Mouse (Mus musculus): ENCODE results near the gene Psg21. TPM values are rescaled to one million over a fixed set of nuclear protein-coding genes. Genes with fewer than 3 reads are reported as not detected.
"Not testable (repeated sequence)": the region's sequence is repeated elsewhere in the genome, so short reads cannot be mapped to it uniquely, and the experiment has no call there.

Psg21 gene
- not detected in 2 replicates for polyA plus RNA-seq (2015; fragmentation: Nextera tagmentation; extraction: Ambion mirVana)

DNA sequence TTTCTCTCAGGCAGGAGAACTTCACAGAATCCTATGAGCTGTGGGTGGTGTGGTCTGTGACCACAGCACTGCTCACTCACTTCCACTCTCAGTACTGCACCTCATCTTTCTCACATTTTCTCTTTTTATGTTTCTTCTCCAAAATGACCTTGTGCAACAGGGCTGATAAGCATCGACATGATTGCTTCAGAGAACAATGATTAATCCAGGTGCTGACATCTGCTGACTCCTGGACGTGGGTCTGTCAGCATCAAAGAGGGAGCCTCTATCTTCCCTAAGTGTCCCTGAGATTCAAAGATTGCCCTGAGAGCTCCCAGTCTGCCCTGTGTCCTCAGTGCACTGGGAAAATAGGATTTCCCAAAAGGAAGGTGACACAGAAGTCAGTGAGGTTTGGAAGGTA, at the start of gene Psg21:
Gene Psg21 (minus strand): TSS at position 101 of the 400 bp plus-strand sequence.
- WGBS: 77% methylated on average over 2 of the region's 2 CpGs
- not testable (repeated sequence) for H3K27ac ChIP-seq (replicated peaks)

DNA sequence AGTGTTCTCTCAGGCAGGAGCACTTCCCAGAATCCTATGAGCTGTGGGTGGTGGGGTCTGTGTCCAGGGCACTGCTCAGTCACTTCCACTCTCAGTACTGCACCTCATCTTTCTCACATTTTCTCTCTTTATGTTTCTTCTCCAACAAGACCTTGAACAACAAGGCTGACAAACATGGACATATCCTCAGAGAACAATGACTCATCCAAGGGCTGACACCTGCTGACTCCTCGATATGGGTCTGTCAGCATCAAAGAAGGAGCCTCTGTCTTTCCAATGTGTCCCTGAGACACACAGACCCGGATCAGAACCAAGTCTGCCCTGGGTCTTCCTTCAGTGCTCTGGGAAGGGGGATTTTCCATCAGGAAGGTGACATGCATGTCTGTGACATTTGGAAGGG, 29.6 kb upstream of the Psg21 start, which contains the start of gene Psg20:
Gene Psg20 (minus strand): TSS at position 101 of the 400 bp plus-strand sequence.
- no peak within 1 kb of the TSS for H3K4me3 ChIP-seq
- no peaks in the 10 kb centered on the region for H3K36me3 ChIP-seq
- H3K4me2 ChIP-seq: no peak within 1 kb of the TSS
- no peak within 1 kb of the TSS for H3K27ac ChIP-seq (replicated peaks)
- no peak for ATAC-seq (ENCODE audit: low read depth)
- H3K9ac ChIP-seq: no peak within 1 kb of the TSS
- no peaks in the 10 kb centered on the region for H3K27me3 ChIP-seq
- H3K4me1 ChIP-seq (replicated peaks): no peaks in the 10 kb centered on the region
- no peaks in the 10 kb centered on the region for H3K9me3 ChIP-seq
- 77% methylated on average over 2 of the region's 2 CpGs for WGBS

More for the DNA sequence above, at the start of gene Psg21:
- H3K36me3 ChIP-seq; H3K4me3 ChIP-seq; H3K27me3 ChIP-seq; ATAC-seq (ENCODE audit: low read depth); H3K4me2 ChIP-seq; H3K9ac ChIP-seq; H3K4me1 ChIP-seq (replicated peaks); H3K9me3 ChIP-seq: not testable (repeated sequence)

- no peaks in the 10 kb centered on the region for H3K4me1 ChIP-seq (replicated peaks)
- H3K27ac ChIP-seq (replicated peaks): no peak overlapping the region
- no peaks in the 10 kb centered on the region for H3K36me3 ChIP-seq
- H3K4me2 ChIP-seq: no peak overlapping the region
- H3K9me3 ChIP-seq: no peaks in the 10 kb centered on the region
- H3K9ac ChIP-seq: no peak overlapping the region
- no peak for ATAC-seq (ENCODE audit: low read depth)
- no peaks in the 10 kb centered on the region for H3K27me3 ChIP-seq
- H3K4me3 ChIP-seq: no peak overlapping the region
Measured at GRCm38 (mm10) chr7:18685586-18685985, 29.1 kb upstream of the Psg21 start.

DNA sequence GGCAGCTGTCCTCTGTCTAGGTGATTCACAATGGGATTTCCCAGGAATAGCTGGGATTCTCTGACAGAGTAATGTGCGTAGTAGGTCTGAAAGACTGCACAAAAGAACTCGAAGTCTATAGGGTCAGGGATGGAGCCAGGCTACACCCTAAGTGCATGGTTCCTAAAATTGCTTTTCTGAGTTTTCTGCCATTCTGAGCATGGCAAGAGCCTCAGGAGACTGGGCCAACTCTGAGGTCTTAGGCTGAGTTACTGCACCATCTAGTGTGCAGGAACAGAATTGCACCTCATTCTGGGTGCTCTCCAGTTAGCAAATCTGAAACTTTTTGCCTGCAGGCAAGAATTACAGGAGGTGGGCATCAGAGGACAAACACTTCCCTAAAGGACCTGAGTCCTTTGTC, 23.2 kb upstream of the Psg21 start:
- H3K27me3 ChIP-seq: no peaks in the 10 kb centered on the region
- no peaks in the 10 kb centered on the region for H3K36me3 ChIP-seq
- WGBS: 53% methylated on average over 2 of the region's 2 CpGs
- no peaks in the 10 kb centered on the region for H3K4me1 ChIP-seq (replicated peaks)
- H3K9ac ChIP-seq: no peak overlapping the region
- H3K4me2 ChIP-seq: no peak overlapping the region
- H3K9me3 ChIP-seq: no peaks in the 10 kb centered on the region
- no peak for ATAC-seq (ENCODE audit: low read depth)
- no peak overlapping the region for H3K4me3 ChIP-seq
- no peak overlapping the region for H3K27ac ChIP-seq (replicated peaks)

- WGBS: 83% methylated on average over 8 of the region's 8 CpGs
- not testable (repeated sequence) for H3K9me3 ChIP-seq; H3K4me3 ChIP-seq; H3K27ac ChIP-seq (replicated peaks); H3K4me2 ChIP-seq; ATAC-seq (ENCODE audit: low read depth); H3K36me3 ChIP-seq; H3K4me1 ChIP-seq (replicated peaks); H3K27me3 ChIP-seq; H3K9ac ChIP-seq
Measured at GRCm38 (mm10) chr7:18626921-18627320, 29.6 kb downstream of the Psg21 start.

DNA sequence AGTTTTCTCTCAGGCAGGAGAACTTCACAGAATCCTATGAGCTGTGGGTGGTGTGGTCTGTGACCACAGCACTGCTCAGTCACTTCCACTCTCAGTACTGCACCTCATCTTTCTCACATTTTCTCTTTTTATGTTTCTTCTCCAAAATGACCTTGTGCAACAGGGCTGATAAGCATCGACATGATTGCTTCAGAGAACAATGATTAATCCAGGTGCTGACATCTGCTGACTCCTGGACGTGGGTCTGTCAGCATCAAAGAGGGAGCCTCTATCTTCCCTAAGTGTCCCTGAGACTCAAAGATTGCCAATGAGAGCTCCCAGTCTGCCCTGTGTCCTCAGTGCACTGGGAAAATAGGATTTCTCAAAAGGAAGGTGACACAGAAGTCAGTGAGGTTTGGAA, 40.1 kb downstream of the Psg21 start, which contains the start of gene Psg23:
Gene Psg23 (minus strand): TSS at position 101 of the 400 bp plus-strand sequence.
- H3K27ac ChIP-seq (replicated peaks); H3K36me3 ChIP-seq; H3K9me3 ChIP-seq; H3K4me2 ChIP-seq; H3K4me3 ChIP-seq; H3K9ac ChIP-seq; H3K4me1 ChIP-seq (replicated peaks); H3K27me3 ChIP-seq; ATAC-seq (ENCODE audit: low read depth): not testable (repeated sequence)
- 67% methylated on average over 2 of the region's 2 CpGs for WGBS

Other genes with a start within 250 kb of the Psg21 start
- gene Psg28, start 224.7 kb downstream of the Psg21 start, polyA plus RNA-seq (2015; fragmentation: Nextera tagmentation; extraction: Ambion mirVana): not detected in 2 replicates
- gene Psg26, start 172.5 kb downstream of the Psg21 start, polyA plus RNA-seq (2015; fragmentation: Nextera tagmentation; extraction: Ambion mirVana): not detected in 2 replicates
- gene Psg25, start 124.5 kb downstream of the Psg21 start, polyA plus RNA-seq (2015; fragmentation: Nextera tagmentation; extraction: Ambion mirVana): not detected in 2 replicates
- not detected in 2 replicates for gene Psg27, start 89.4 kb downstream of the Psg21 start, polyA plus RNA-seq (2015; fragmentation: Nextera tagmentation; extraction: Ambion mirVana)
- gene Psg23, start 40.2 kb downstream of the Psg21 start, polyA plus RNA-seq (2015; fragmentation: Nextera tagmentation; extraction: Ambion mirVana): not detected in 2 replicates
- not detected in 2 replicates for gene Psg20, start 29.5 kb upstream of the Psg21 start, polyA plus RNA-seq (2015; fragmentation: Nextera tagmentation; extraction: Ambion mirVana)
- not detected in 2 replicates for gene Psg22, start 61.4 kb upstream of the Psg21 start, polyA plus RNA-seq (2015; fragmentation: Nextera tagmentation; extraction: Ambion mirVana)
- gene Psg19, start 141.8 kb upstream of the Psg21 start, polyA plus RNA-seq (2015; fragmentation: Nextera tagmentation; extraction: Ambion mirVana): not detected in 2 replicates
- not detected in 2 replicates for gene Psg17, start 164.9 kb upstream of the Psg21 start, polyA plus RNA-seq (2015; fragmentation: Nextera tagmentation; extraction: Ambion mirVana)
- 0.17 and 0.59 TPM in 2 replicates for gene Mill2, start 183.2 kb upstream of the Psg21 start, polyA plus RNA-seq (2015; fragmentation: Nextera tagmentation; extraction: Ambion mirVana)
- gene Pglyrp1, start 214.6 kb upstream of the Psg21 start, polyA plus RNA-seq (2015; fragmentation: Nextera tagmentation; extraction: Ambion mirVana): 12.6 and 12.8 TPM in 2 replicates

Measured in neural tube, embryonic 13.5 days (tissue).